Mouse (Mus musculus) mesoderm, embryonic 11.5 days (tissue): ENCODE data around the gene Taz.
A peak's percentile ranks its signal among the peaks of the same experiment; 100 is the strongest.

Experiments
- DNase-seq: peaks from one replicate; pipeline ENCODE4 v3.0.0-alpha.2; 2012; ENCODE audit warnings: low read depth, low spot score

Gene Taz

GRCm38 (mm10) chrX:74281041-74281731 is 526 bp upstream of the Taz start:
- DNase-seq = no peak

- DNase-seq = peak; percentile 79
Measured at GRCm38 (mm10) chrX:74282395-74283091, 831 bp downstream of the Taz start.

GRCm38 (mm10) chrX:74283092-74283437 is 1.4 kb downstream of the Taz start:
- DNase-seq = no peak

- DNase-seq = no peak
Measured at GRCm38 (mm10) chrX:74293431-74293830, 11.7 kb downstream of the Taz start.

- peak; percentile 93 for DNase-seq
Measured at GRCm38 (mm10) chrX:74296538-74297448, 15.1 kb downstream of the Taz start, which contains the start of gene Atp6ap1. TSS of gene Atp6ap1 (plus strand) at chrX:74297097.

- DNase-seq = no peak
Measured at GRCm38 (mm10) chrX:74298348-74298747, 16.6 kb downstream of the Taz start.

GRCm38 (mm10) chrX:74299721-74300120 is 18.0 kb downstream of the Taz start:
- no peak for DNase-seq

- peak; percentile 82 for DNase-seq
Measured at GRCm38 (mm10) chrX:74304867-74305700, 23.4 kb downstream of the Taz start, which contains the start of gene Gdi1. TSS of gene Gdi1 (plus strand) at chrX:74304998.

- DNase-seq = peak; percentile 85
Measured at GRCm38 (mm10) chrX:74312540-74313464, 31.1 kb downstream of the Taz start, which contains the start of gene Fam50a. TSS of gene Fam50a (plus strand) at chrX:74313033.

GRCm38 (mm10) chrX:74328725-74329161 is 47.0 kb downstream of the Taz start, which contains the start of gene Plxna3:
TSS of gene Plxna3 (plus strand) at chrX:74329066.
- peak; percentile 70 for DNase-seq

- no peak for DNase-seq
Measured at GRCm38 (mm10) chrX:74329215-74329671, 47.5 kb downstream of the Taz start.

GRCm38 (mm10) chrX:74330166-74330930 is 48.6 kb downstream of the Taz start:
- DNase-seq = no peak
